Mouse (Mus musculus) neutrophil, adult 5-6 weeks (primary cell): ENCODE measurements around the gene H2-Oa. TPM values are rescaled to one million over a fixed set of nuclear protein-coding genes. Genes with fewer than 3 reads are reported as not detected.

Source experiments
- ATAC-seq: fragments of 151-379, 151-347 bp; 2 replicates; pipeline ENCODE4 v1.8.0; 2017; ENCODE audit warnings: mild to moderate bottlenecking, moderate TSS enrichment; ENCODE audit not compliant: insufficient number of reproducible peaks, poor library complexity, low FRiP score, severe bottlenecking; ENCODE audit errors: extremely low read depth
- total RNA-seq: library from RNA; stranded (forward); fragments of 200-1000 nt; gene quantifications from 2 replicates; pipeline ENCODE4 v1.2.3, GENCODE M21; 2017

The H2-Oa gene
- 119 and 138 TPM in 2 replicates for total RNA-seq

- ATAC-seq: peak; percentile 53
Measured at GRCm38 (mm10) chr17:34092197-34092875, at the start of gene H2-Oa. H2-Oa (plus strand) TSS chr17:34092340.

DNA sequence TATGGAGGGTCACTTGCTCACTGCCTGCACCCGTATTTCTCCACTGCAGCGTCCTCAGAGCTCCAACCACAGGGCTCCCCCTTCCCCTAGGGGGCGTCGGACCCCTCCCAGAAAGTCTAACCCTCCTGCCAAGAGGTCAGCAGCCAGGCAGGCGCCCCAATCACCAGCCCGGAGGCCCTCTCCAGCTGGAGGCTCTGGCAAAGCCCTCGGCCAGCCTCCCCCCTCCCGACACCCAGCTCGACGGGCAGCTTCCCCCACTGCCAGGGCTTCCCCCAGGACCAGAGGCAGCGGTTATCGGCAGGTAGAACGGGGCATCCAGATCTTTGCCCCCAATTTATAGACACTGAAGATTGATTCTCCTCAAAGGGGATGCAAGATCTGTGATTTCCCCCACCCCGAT, 46.2 kb upstream of the H2-Oa start:
- no peak for ATAC-seq

DNA sequence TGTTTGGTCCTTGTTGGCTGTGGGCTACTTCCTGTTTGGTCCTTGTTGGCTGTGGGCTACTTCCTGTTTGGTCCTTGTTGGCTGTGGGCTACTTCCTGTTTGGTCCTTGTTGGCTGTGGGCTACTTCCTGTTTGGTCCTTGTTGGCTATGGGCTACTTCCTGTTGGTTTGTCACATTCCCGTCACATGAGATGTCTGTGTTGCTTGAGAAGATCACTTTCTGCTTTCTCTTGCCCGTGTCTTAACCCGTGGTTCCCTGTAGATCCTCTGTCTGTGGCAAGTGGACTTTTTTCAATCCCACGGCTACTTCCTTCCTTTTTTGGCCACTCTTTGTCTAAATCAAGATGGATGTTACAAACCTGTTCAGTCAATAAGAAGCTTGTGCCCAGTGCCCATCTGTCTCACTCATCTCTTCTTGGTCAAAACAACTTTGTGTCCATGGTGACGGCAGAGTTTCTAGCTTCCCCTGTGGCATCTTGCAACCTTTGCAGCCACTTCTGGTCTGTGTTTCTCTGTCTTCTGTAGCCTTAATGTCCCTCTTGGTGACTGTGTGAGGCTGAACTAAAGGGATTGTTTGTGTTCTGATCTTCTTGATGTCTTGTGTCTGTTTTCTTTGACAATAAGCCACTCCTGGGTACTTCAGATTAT, 44.6 kb upstream of the H2-Oa start:
- ATAC-seq: peak; percentile 34; the same call in 1 of the 2 replicates

DNA sequence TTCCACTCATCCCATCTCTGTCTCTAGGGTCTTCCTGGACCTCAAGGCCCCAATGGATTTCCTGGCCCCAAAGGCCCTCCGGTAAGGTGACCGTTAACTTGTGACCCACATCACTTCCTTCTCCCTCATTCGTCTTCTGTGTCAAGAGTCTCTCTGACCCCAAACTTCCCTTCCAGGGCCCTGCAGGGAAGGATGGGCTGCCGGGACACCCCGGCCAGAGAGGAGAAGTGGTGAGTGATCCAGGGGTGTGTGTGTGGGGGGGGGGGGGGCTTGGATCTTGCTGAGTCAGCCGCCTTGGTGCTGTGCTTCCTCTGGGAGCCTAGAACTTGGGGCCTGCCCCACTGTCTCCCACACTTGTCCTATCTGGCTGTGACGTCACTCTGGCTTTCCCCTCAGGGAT, 34.9 kb upstream of the H2-Oa start:
- no peak for ATAC-seq

GRCm38 (mm10) chr17:34068864-34069263, 23.3 kb upstream of the H2-Oa start:
- ATAC-seq: no peak

DNA sequence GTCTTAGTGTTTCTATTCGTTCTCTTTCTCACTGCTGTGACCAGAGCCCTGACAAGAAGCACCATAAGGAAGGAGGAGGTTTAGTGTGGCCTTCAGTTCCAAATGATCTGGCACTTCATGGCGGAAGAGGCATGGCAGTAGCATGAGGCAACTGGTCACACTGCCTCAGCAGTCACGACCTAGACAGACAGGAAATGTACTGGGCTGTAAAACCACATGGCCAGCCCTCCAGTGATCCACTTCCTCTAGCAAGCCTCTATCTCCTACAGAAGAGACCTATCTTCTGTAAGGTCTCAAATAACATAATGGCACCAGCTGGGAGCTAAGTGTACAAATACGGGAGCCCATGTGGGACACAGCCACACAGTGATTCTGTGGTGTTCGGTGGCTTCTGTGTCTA, 20.0 kb upstream of the H2-Oa start:
- peak; percentile 75 for ATAC-seq

GRCm38 (mm10) chr17:34075271-34075670, 16.9 kb upstream of the H2-Oa start:
- ATAC-seq: 0 out of 2 replicates have a peak, but pooled peaks have one; percentile 28

- peak; percentile 62; the same call in 1 of the 2 replicates for ATAC-seq
Measured at GRCm38 (mm10) chr17:34077549-34077948, 14.6 kb upstream of the H2-Oa start.

GRCm38 (mm10) chr17:34078148-34078547, 14.0 kb upstream of the H2-Oa start:
- no peak for ATAC-seq

GRCm38 (mm10) chr17:34079002-34079401, 13.1 kb upstream of the H2-Oa start:
- ATAC-seq: no peak

GRCm38 (mm10) chr17:34079621-34080020, 12.5 kb upstream of the H2-Oa start:
- ATAC-seq: peak; percentile 83

- no peak for ATAC-seq
Measured at GRCm38 (mm10) chr17:34083104-34083503, 9.0 kb upstream of the H2-Oa start.

- no peak for ATAC-seq
Measured at GRCm38 (mm10) chr17:34087386-34087785, 4.8 kb upstream of the H2-Oa start.

DNA sequence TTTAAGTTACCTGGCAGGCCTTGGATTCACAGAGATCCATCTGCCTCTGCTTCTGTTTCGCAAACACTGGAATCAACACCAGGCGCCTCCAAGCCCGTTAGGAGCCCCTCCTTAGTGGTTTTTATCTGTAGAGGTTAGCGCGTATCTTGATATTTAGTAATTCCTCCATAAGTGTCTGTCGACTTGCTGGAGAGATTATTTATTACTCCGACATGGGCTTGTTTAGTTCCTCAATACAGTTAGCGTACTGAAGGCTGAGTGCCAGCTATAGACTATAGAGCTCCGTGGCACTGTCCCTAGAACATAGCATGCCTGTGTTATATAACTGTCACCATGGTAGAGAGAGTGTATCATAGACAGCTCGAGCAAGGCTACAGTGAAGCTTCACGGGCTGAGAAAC, 4.0 kb upstream of the H2-Oa start:
- no peak for ATAC-seq

- ATAC-seq: peak; percentile 57
Measured at GRCm38 (mm10) chr17:34090923-34091322, 1.2 kb upstream of the H2-Oa start.

DNA sequence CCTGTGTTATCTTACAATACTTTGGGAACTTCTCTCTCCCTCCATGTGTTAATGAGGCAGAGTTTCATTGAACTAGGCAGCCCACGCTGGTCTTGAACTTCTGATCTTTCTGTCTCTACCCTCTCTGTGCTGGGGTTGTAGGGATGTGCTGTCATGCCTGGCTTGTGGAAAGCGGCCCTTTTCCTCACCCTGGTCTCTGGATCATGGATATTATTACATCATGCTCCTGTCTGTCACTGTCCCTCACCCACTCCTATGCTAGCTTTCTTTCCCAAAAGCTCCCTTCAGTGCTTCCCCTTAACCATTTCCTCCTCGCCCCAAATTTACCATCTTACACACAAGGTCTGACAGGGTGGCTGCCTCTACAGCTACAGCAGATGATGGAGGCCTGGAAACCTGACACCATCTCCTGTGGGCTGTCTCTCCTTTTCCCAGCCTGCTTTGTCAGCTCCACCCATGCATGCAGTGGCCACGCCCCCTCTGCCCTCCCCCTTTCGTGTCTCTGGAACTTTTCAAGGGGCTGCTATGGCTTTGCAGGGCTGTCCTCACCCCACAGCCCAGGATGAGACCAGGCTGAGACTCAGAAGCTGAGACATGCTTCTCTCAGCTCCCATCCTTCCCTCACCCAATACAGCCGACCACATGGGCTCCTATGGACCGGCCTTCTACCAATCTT, 1.2 kb downstream of the H2-Oa start:
- no peak for ATAC-seq

- ATAC-seq: no peak
Measured at GRCm38 (mm10) chr17:34094283-34095035, 2.3 kb downstream of the H2-Oa start.

DNA sequence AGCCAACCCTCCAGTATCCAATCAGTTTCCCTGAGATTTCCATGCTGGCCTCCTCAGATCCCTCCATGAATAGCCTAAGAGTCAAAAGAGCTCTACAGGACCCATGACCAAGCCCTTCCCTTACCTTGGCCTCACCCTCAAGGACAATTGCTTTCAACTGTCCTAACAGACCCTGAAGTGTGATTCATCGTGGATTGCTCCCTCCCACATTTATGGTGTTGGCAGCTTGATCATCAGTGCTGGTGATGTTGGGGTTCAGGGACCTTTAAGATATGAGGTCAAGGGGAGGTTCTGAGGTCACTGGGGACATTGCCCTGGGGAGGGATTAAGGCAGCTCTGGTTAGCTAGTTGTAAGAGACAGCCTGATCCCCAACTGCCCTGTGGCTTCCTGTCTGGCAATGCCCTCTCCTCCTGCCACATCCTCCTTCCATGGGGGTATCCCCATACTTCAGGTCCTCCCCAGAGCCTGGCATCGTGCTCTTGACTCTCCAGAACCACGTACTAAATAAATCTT, 4.4 kb downstream of the H2-Oa start:
- ATAC-seq: no peak

- peak; percentile 27; the same call in 1 of the 2 replicates for ATAC-seq
Measured at GRCm38 (mm10) chr17:34097272-34097671, 5.1 kb downstream of the H2-Oa start.
